Mouse (Mus musculus) neural tube, embryonic 12.5 days (tissue): ENCODE measurements around the gene Gjd3. TPM values are rescaled to one million over a fixed set of nuclear protein-coding genes. Genes with fewer than 3 reads are reported as not detected.

Experiments used
- ATAC-seq: fragments of 200-750 bp; cut with Nextera tagmentation; 2 replicates; pipeline ENCODE4 v1.8.0; 2017; ENCODE audit warnings: low read depth, mild to moderate bottlenecking, moderate TSS enrichment, moderate library complexity; ENCODE audit not compliant: low FRiP score
- H3K27ac ChIP-seq: fragments of 300-500 bp; sonication (generic); 2 replicates; pipeline ENCODE4 v1.5.1; 2016
- H3K27me3 ChIP-seq: fragments of 300-500 bp; sonication (generic); replicated peaks from 2 replicates; pipeline ENCODE4 v1.6.1; 2016; ENCODE audit warnings: mild to moderate bottlenecking
- H3K36me3 ChIP-seq: fragments of 300-500 bp; sonication (generic); 2 replicates; pipeline ENCODE4 v1.6.1; 2016; ENCODE audit warnings: mild to moderate bottlenecking
- H3K4me1 ChIP-seq: fragments of 300-500 bp; sonication (generic); 2 replicates; pipeline ENCODE4 v1.6.1; 2016
- H3K4me2 ChIP-seq: fragments of 300-500 bp; sonication (generic); replicated peaks from 2 replicates; pipeline ENCODE4 v1.6.1; 2016; ENCODE audit warnings: mild to moderate bottlenecking
- H3K4me3 ChIP-seq: fragments of 300-500 bp; sonication (generic); 2 replicates; pipeline ENCODE4 v1.5.1; 2016
- H3K9ac ChIP-seq: fragments of 300-500 bp; sonication (generic); 2 replicates; pipeline ENCODE4 v1.6.1; 2016; ENCODE audit warnings: mild to moderate bottlenecking
- H3K9me3 ChIP-seq: fragments of 300-500 bp; sonication (generic); 2 replicates; pipeline ENCODE4 v1.6.1; 2016; ENCODE audit warnings: mild to moderate bottlenecking
- WGBS: fragments of 180-500 bp; shearing (Covaris S2); methylation state at CpG from one replicate; pipeline ENCODE4 v1.1.7; 2016; 5-methylcytosine and 5-hydroxymethylcytosine counted together
- polyA plus RNA-seq: library from polyadenylated mRNA; unstranded; fragments of >200 nt; fragmentation: Nextera tagmentation; extraction: Ambion mirVana; gene quantifications from 2 replicates; pipeline ENCODE4 v1.2.1, GENCODE M21; 2016

Gjd3 gene
- polyA plus RNA-seq, 1 experiment from 2014 or later: 2.0 TPM

DNA sequence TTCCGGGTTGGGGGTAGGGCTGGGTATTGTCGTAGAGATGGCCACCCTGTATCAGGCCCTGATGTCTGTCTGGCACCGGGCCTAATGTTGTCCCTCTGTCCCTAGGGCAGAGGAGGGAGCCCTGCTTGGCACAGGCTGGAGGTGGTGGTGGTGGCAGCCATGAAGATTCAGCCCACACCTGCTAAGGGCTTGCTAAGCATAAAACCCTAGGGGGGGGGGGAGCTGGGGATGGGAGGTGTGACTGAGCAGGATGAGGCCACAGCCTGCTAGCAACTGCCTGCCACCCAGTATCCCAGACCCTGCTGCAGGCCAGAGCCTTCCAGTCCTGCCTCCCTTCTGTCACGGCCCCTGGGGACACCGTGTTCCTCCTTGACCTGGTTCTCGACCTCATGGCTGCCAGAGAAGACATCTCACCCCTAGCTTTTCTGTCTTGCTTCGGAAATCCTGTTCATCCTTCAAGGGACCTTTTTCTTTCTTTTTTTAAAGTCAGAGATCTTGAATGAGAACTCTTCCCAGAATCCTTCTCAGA lies 27.0 kb downstream of the Gjd3 start:
- no peaks in the 10 kb centered on the region for H3K9me3 ChIP-seq
- H3K27ac ChIP-seq: peak overlapping the region; percentile 39; the same call in 1 of the 2 replicates
- peak overlapping the region; percentile 46 for H3K4me2 ChIP-seq
- H3K4me1 ChIP-seq: peaks cover 61% of the 10 kb centered on the region
- no peaks in the 10 kb centered on the region for H3K27me3 ChIP-seq
- H3K9ac ChIP-seq: peak overlapping the region; percentile 21; the same call in 1 of the 2 replicates
- ATAC-seq: no peak
- peaks cover 10% of the 10 kb centered on the region; the same call in 1 of the 2 replicates for H3K36me3 ChIP-seq
- 31% methylated on average over 6 of the region's 7 CpGs for WGBS
- no peak overlapping the region for H3K4me3 ChIP-seq

- Histone ChIP-seq H3K4me3 (no peak overlapping the region), H3K4me2 (peak overlapping the region; percentile 46), H3K27me3 (no peaks in the 10 kb centered on the region), H3K36me3 (peaks cover 11% of the 10 kb centered on the region), H3K4me1 (peaks cover 61% of the 10 kb centered on the region), H3K27ac (peak overlapping the region; percentile 39), H3K9ac (peak overlapping the region; percentile 30; the same call in 1 of the 2 replicates), H3K9me3 (no peaks in the 10 kb centered on the region)
- WGBS: 13% methylated on average over 17 of the region's 17 CpGs
- peak; percentile 14; the same call in 1 of the 2 replicates for ATAC-seq
Measured at GRCm38 (mm10) chr11:98954801-98955706, 27.8 kb downstream of the Gjd3 start.

DNA sequence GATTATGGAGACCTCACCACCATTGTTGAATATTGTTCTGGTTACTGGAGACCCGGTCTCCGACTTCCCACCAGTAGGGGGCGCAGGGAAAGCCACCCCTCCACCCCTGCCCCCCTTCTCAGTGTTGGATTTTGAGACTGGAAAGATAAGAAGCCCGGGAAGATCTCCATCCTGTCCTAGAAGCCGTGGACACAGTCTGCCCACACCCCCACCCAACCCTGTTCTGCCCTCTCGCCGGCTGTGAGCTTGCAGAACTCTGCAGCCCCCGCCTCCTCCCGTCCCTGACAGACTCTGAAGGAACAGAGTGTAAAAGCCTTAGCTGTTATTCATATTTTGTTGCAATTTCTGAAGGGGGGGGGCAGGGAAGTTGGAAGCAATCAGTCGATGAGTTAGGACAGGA lies 28.4 kb downstream of the Gjd3 start:
- Histone ChIP-seq H3K4me2 (peak overlapping the region; percentile 46), H3K36me3 (peaks cover 11% of the 10 kb centered on the region), H3K4me1 (peaks cover 61% of the 10 kb centered on the region), H3K4me3 (0 out of 2 replicates have a peak overlapping the region, but pooled peaks have one; percentile 9), H3K27me3 (no peaks in the 10 kb centered on the region), H3K9ac (peak overlapping the region; percentile 30; the same call in 1 of the 2 replicates), H3K9me3 (no peaks in the 10 kb centered on the region), H3K27ac (peak overlapping the region; percentile 39)
- 4% methylated on average over 10 of the region's 10 CpGs for WGBS
- peak; percentile 52 for ATAC-seq

GRCm38 (mm10) chr11:98953835-98954320 lies 28.9 kb downstream of the Gjd3 start:
- no peak overlapping the region for H3K9ac ChIP-seq
- peaks cover 58% of the 10 kb centered on the region for H3K4me1 ChIP-seq
- H3K27ac ChIP-seq: peak overlapping the region; percentile 39; the same call in 1 of the 2 replicates
- ATAC-seq: no peak
- H3K27me3 ChIP-seq: no peaks in the 10 kb centered on the region
- H3K9me3 ChIP-seq: no peaks in the 10 kb centered on the region
- H3K4me2 ChIP-seq: peak overlapping the region; percentile 46
- peaks cover 11% of the 10 kb centered on the region for H3K36me3 ChIP-seq
- WGBS: 36% methylated on average over 13 of the region's 13 CpGs
- no peak overlapping the region for H3K4me3 ChIP-seq

DNA sequence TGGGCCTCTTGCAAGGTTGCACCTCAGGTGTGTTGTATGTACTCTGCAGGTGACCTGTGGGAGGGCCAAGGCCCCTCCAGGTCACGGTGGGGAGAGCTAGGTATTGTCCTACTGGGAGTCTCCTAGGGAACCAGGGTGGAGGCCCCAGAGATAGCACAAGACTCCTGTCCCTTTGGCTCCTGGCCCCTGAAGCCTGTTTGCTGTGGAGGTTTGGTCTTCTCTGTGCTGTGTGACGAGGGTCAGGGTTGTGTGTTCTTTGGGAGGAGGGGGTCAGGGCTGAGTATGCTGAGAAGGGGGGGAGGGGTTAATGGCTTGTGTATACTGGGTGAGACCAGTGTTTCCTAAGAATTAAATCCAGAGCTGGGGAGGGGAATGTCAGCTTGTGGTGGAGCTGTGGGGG lies 29.5 kb downstream of the Gjd3 start:
- 4% methylated on average over 2 of the region's 2 CpGs for WGBS

DNA sequence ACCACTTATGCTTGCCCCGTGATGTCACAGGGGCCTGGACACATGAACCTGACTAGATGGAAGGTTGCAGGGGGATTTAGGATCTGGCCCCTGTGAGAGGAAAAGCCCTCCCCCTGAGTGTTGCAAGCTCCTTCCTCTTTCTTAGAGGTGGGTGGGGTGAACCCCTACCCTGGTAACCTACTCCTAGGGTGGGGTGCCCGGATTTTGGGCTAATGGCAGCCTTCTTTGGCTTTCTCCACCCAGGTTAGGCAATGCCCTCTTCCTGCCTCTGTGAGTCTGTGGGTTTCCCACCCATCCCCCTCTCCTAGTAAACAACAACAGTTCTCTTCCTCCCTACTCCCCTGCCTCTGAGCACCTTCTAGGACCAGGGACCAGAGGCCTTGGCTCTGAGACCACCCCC lies 30.1 kb downstream of the Gjd3 start:
- H3K4me2 ChIP-seq: no peak overlapping the region
- H3K36me3 ChIP-seq: peaks cover 11% of the 10 kb centered on the region
- no peak overlapping the region for H3K4me3 ChIP-seq
- ATAC-seq: no peak
- no peaks in the 10 kb centered on the region for H3K9me3 ChIP-seq
- no peak overlapping the region for H3K27ac ChIP-seq
- WGBS: 66% methylated on average over 2 of the region's 2 CpGs
- no peak overlapping the region for H3K9ac ChIP-seq
- H3K4me1 ChIP-seq: peaks cover 59% of the 10 kb centered on the region
- no peaks in the 10 kb centered on the region for H3K27me3 ChIP-seq

More for the DNA sequence above, 29.5 kb downstream of the Gjd3 start:
- H3K9ac ChIP-seq: no peak overlapping the region
- H3K27me3 ChIP-seq: no peaks in the 10 kb centered on the region
- no peak overlapping the region for H3K27ac ChIP-seq
- H3K4me1 ChIP-seq: peaks cover 57% of the 10 kb centered on the region
- ATAC-seq: no peak
- H3K4me2 ChIP-seq: peak overlapping the region; percentile 46
- H3K36me3 ChIP-seq: peaks cover 11% of the 10 kb centered on the region
- no peak overlapping the region for H3K4me3 ChIP-seq
- no peaks in the 10 kb centered on the region for H3K9me3 ChIP-seq

DNA sequence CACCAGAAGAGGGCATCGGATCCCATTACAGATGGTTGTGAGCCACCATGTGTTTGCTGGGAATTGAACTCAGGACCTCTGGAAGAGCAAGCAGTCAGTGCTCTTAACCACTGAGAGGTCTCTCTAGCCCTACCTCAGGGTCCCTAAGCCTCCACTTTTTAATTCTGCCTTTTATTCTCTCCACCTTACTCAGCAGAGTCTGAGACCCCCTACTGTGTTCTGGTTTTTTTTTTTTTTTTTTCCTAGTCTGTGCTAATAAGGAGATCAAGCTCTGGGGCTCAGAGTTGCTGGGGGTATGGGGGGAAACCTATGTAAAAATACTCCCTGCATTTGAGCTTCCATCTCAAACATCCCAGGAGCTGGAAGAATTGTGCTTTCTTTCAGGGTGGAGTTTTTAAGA lies 30.7 kb downstream of the Gjd3 start:
- Histone ChIP-seq H3K4me2 (no peak overlapping the region), H3K36me3 (peaks cover 11% of the 10 kb centered on the region), H3K27ac (no peak overlapping the region), H3K4me3 (no peak overlapping the region), H3K27me3 (no peaks in the 10 kb centered on the region), H3K4me1 (peaks cover 65% of the 10 kb centered on the region), H3K9me3 (no peaks in the 10 kb centered on the region), H3K9ac (no peak overlapping the region)
- 100% methylated on average over 1 of the region's 1 CpGs for WGBS
- ATAC-seq: no peak

GRCm38 (mm10) chr11:98951026-98951906 lies 31.6 kb downstream of the Gjd3 start:
- H3K4me3 ChIP-seq: no peak overlapping the region
- H3K36me3 ChIP-seq: peaks cover 11% of the 10 kb centered on the region
- H3K9me3 ChIP-seq: no peaks in the 10 kb centered on the region
- H3K4me1 ChIP-seq: peaks cover 62% of the 10 kb centered on the region
- no peak overlapping the region for H3K27ac ChIP-seq
- WGBS: 79% methylated on average over 16 of the region's 16 CpGs
- H3K9ac ChIP-seq: 0 out of 2 replicates have a peak overlapping the region, but pooled peaks have one; percentile 9
- no peak for ATAC-seq
- H3K4me2 ChIP-seq: no peak overlapping the region
- no peaks in the 10 kb centered on the region for H3K27me3 ChIP-seq

DNA sequence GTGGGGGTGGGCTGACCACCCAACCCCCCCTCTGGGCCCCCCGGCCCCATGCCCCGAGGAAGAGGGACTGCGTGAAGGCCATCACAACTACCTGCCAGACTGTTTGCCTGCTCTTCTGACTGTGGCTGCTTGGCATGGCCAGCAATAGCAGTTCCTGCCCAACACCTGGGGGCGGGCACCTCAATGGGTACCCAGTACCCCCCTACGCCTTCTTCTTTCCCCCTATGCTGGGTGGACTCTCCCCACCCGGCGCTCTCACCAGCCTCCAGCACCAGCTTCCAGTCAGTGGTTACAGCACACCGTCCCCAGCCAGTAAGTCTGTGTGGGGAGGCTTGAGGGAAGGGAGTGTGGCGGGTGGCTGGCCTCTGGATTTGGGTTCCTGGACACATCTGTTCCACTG lies 32.3 kb downstream of the Gjd3 start:
- H3K27me3 ChIP-seq: no peaks in the 10 kb centered on the region
- H3K4me2 ChIP-seq: no peak overlapping the region
- no peak overlapping the region for H3K4me3 ChIP-seq
- WGBS: 82% methylated on average over 9 of the region's 9 CpGs
- H3K36me3 ChIP-seq: peaks cover 11% of the 10 kb centered on the region
- ATAC-seq: no peak
- no peaks in the 10 kb centered on the region for H3K9me3 ChIP-seq
- peaks cover 55% of the 10 kb centered on the region for H3K4me1 ChIP-seq
- no peak overlapping the region for H3K27ac ChIP-seq
- no peak overlapping the region for H3K9ac ChIP-seq

- Histone ChIP-seq H3K9ac (no peak overlapping the region), H3K4me2 (no peak overlapping the region), H3K27me3 (no peaks in the 10 kb centered on the region), H3K4me1 (peaks cover 51% of the 10 kb centered on the region), H3K4me3 (no peak overlapping the region), H3K9me3 (no peaks in the 10 kb centered on the region), H3K36me3 (peaks cover 11% of the 10 kb centered on the region), H3K27ac (no peak overlapping the region)
- WGBS: 82% methylated on average over 7 of the region's 7 CpGs
- no peak for ATAC-seq
Measured at GRCm38 (mm10) chr11:98949958-98950460, 32.8 kb downstream of the Gjd3 start.

- H3K4me1 ChIP-seq: peaks cover 51% of the 10 kb centered on the region
- H3K4me2 ChIP-seq: no peak overlapping the region
- peaks cover 11% of the 10 kb centered on the region for H3K36me3 ChIP-seq
- 72% methylated on average over 12 of the region's 12 CpGs for WGBS
- ATAC-seq: no peak
- no peaks in the 10 kb centered on the region for H3K27me3 ChIP-seq
- no peaks in the 10 kb centered on the region for H3K9me3 ChIP-seq
- H3K9ac ChIP-seq: no peak overlapping the region
- no peak overlapping the region for H3K4me3 ChIP-seq
- H3K27ac ChIP-seq: no peak overlapping the region
Measured at GRCm38 (mm10) chr11:98949242-98949957, 33.4 kb downstream of the Gjd3 start.
